ENCODE assay signal across 14 mouse cellular contexts in the genomic region with DNA sequence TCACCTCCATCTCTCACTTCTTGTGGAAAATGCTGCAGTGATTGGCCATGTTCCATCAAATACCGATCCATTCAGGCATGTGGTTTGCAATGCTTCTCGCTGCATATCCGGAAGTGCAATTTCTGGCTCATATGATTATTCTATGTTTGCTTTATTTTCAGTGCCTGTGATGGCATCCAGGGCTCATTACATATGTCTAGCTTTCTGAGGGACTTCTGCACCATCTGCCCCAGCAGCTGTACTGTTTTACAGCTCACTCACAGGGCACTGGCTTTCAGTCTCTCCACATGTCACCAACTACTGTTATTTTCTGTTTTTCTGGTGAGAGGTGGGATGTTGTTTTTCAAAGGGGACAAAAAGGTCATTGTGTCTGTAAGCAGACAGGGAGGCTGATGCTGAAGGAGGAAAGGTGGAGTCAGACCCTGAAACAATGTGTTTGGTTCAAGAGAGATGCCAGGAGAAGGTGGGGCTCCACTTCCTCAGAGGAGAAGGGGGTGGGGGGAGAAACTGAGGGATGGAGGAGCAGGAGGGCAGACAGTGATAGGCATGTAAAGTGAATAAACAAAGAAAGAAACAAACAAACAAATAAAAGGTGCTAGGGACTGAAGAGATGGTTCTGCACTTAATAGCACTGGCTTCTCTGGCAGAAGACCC. TPM values are rescaled to one million over a fixed set of nuclear protein-coding genes. Genes with fewer than 3 reads are reported as not detected.
A peak's percentile ranks its signal among the peaks of the same experiment; 100 is the strongest.
DNase-seq lines count a peak whose midpoint lies in the region; ATAC-seq and TF ChIP-seq lines count a peak whose summit lies in the region.
"Had no signal": no experiment of that assay in that cellular context is flagged by ENCODE, and none has a peak within 500 bp of the region (broad histone marks: within the 10 kb centered on the region; RNA-seq: fewer than 3 reads in every experiment).

No protein-coding gene starts in this region.

- no peaks in the 10 kb centered on the region for H3K9me3 ChIP-seq in forebrain, embryonic 14.5 days (replicated peaks; ENCODE audit: control insufficient read depth, low read length)
- H3K9me3 ChIP-seq in forebrain, embryonic 12.5 days, result no peaks in the 10 kb centered on the region
- H3K9me3 ChIP-seq in lung, embryonic 14.5 days (ENCODE audit: low read depth, low read length), result no peaks in the 10 kb centered on the region
- no peaks in the 10 kb centered on the region for H3K9me3 ChIP-seq in intestine, postnatal 0 days (ENCODE audit: control insufficient read depth)
- H3K9me3 ChIP-seq: embryonic facial prominence, embryonic 10.5 days; G1E; liver, embryonic 13.5 days had no signal

- no peak for TF ChIP-seq CTCF in lung, embryonic 14.5 days (IDR thresholded peaks at IDR 0.05; ENCODE audit: low read depth)
- TF ChIP-seq CTCF in intestine, postnatal 0 days (IDR thresholded peaks at IDR 0.05; ENCODE audit: low read depth), result no peak

- no peak overlapping the region for H3K27ac ChIP-seq in forebrain, embryonic 14.5 days (ENCODE audit: low read depth, low read length)
- H3K27ac ChIP-seq in forebrain, embryonic 12.5 days, result no peak overlapping the region
- H3K27ac ChIP-seq in lung, embryonic 14.5 days (ENCODE audit: low read depth), result no peak overlapping the region
- no peak overlapping the region for H3K27ac ChIP-seq in intestine, postnatal 0 days (ENCODE audit: low read depth, low read length)
- H3K27ac ChIP-seq: embryonic facial prominence, embryonic 10.5 days; liver, embryonic 13.5 days had no signal

- no peak overlapping the region for H3K4me2 ChIP-seq in forebrain, embryonic 14.5 days (ENCODE audit: low read length)
- H3K4me2 ChIP-seq in forebrain, embryonic 12.5 days, result no peak overlapping the region
- H3K4me2 ChIP-seq in lung, embryonic 14.5 days, result no peak overlapping the region
- no peak overlapping the region for H3K4me2 ChIP-seq in intestine, postnatal 0 days (replicated peaks; ENCODE audit: low read depth)

- WGBS in forebrain, embryonic 14.5 days, result 62% methylated on average over 3 of the region's 3 CpGs
- 87% methylated on average over 3 of the region's 3 CpGs for WGBS in forebrain, embryonic 12.5 days
- WGBS in lung, embryonic 14.5 days, result 56% methylated on average over 3 of the region's 3 CpGs
- 65% methylated on average over 3 of the region's 3 CpGs for WGBS in intestine, postnatal 0 days

- no peaks in the 10 kb centered on the region for H3K27me3 ChIP-seq in forebrain, embryonic 14.5 days (replicated peaks; ENCODE audit: control insufficient read depth, insufficient read depth, low read length)
- no peaks in the 10 kb centered on the region for H3K27me3 ChIP-seq in forebrain, embryonic 12.5 days
- no peaks in the 10 kb centered on the region for H3K27me3 ChIP-seq in lung, embryonic 14.5 days (ENCODE audit: insufficient read depth, low read length)
- H3K27me3 ChIP-seq in intestine, postnatal 0 days (replicated peaks; ENCODE audit: control insufficient read depth, insufficient read depth, low read length), result no peaks in the 10 kb centered on the region
- H3K27me3 ChIP-seq: liver, embryonic 13.5 days had no signal

- no peak overlapping the region for H3K9ac ChIP-seq in forebrain, embryonic 14.5 days (ENCODE audit: low read length)
- no peak overlapping the region for H3K9ac ChIP-seq in forebrain, embryonic 12.5 days
- H3K9ac ChIP-seq in lung, embryonic 14.5 days, result no peak overlapping the region
- H3K9ac ChIP-seq in intestine, postnatal 0 days (ENCODE audit: low read depth, low read length), result no peak overlapping the region
- H3K9ac ChIP-seq: liver, embryonic 13.5 days had no signal

- peak; percentile 71; the same call in 1 of the 2 replicates for ATAC-seq in forebrain, embryonic 14.5 days
- no peak for ATAC-seq in forebrain, embryonic 12.5 days (ENCODE audit: low FRiP score)
- peak; percentile 71 for ATAC-seq in lung, embryonic 14.5 days (ENCODE audit: insufficient read depth)
- ATAC-seq in intestine, postnatal 0 days, result no peak
- ATAC-seq: inflammation-experienced regulatory T-cells, adult 6 months had no signal

- DNase-seq in forebrain, embryonic 14.5 days (ENCODE audit: low spot score), result peak; percentile 64
- DNase-seq in lung, embryonic 14.5 days, result peak; percentile 49
- DNase-seq in lung, adult 18-20 months, result no peak
- DNase-seq in R1 (ENCODE audit: low read depth, low spot score), result peak; percentile 89
- DNase-seq in layer of hippocampus, adult 8-10 months (ENCODE audit: low spot score in 2 of 2), result peak; percentile 51 to 69
- no peak for DNase-seq in embryo, embryonic 11 days
- DNase-seq: cerebellum, adult 9-10 months; kidney, postnatal 10 days; liver, embryonic 13.5 days had no signal

- no peaks in the 10 kb centered on the region for H3K36me3 ChIP-seq in forebrain, embryonic 14.5 days (ENCODE audit: control insufficient read depth, insufficient read depth, low read length)
- H3K36me3 ChIP-seq in forebrain, embryonic 12.5 days (replicated peaks), result no peaks in the 10 kb centered on the region
- no peaks in the 10 kb centered on the region for H3K36me3 ChIP-seq in lung, embryonic 14.5 days (ENCODE audit: insufficient read depth)
- no peaks in the 10 kb centered on the region for H3K36me3 ChIP-seq in intestine, postnatal 0 days (ENCODE audit: control insufficient read depth, insufficient read depth)
- H3K36me3 ChIP-seq: embryonic facial prominence, embryonic 10.5 days; G1E; liver, embryonic 13.5 days had no signal

- no peaks in the 10 kb centered on the region for H3K4me1 ChIP-seq in forebrain, embryonic 14.5 days (ENCODE audit: control insufficient read depth, insufficient read depth, low read length)
- no peaks in the 10 kb centered on the region for H3K4me1 ChIP-seq in forebrain, embryonic 12.5 days
- no peaks in the 10 kb centered on the region for H3K4me1 ChIP-seq in lung, embryonic 14.5 days (ENCODE audit: insufficient read depth)
- H3K4me1 ChIP-seq in intestine, postnatal 0 days (replicated peaks; ENCODE audit: control insufficient read depth, insufficient read depth, low read length), result no peaks in the 10 kb centered on the region

- no peak overlapping the region for H3K4me3 ChIP-seq in forebrain, embryonic 14.5 days (ENCODE audit: low read depth, low read length)
- H3K4me3 ChIP-seq in forebrain, embryonic 12.5 days (replicated peaks), result no peak overlapping the region
- H3K4me3 ChIP-seq in lung, embryonic 14.5 days (ENCODE audit: low read depth, low read length), result no peak overlapping the region
- no peak overlapping the region for H3K4me3 ChIP-seq in intestine, postnatal 0 days (ENCODE audit: low read depth, low read length)
- H3K4me3 ChIP-seq: embryonic facial prominence, embryonic 10.5 days; liver, embryonic 13.5 days had no signal

RNA-seq across cellular contexts. Expression of a gene that starts 13.0 kb away (rescaled TPM):
- 9.0 and 11.6 TPM in 2 replicates for polyA plus RNA-seq in forebrain, embryonic 14.5 days (2014; fragmentation: Nextera tagmentation; extraction: Ambion mirVana)
- polyA plus RNA-seq in forebrain, embryonic 12.5 days (2016; fragmentation: Nextera tagmentation; extraction: Ambion mirVana), result 5.7 and 7.0 TPM in 2 replicates
- polyA plus RNA-seq in lung, embryonic 14.5 days (2014; fragmentation: Nextera tagmentation; extraction: Ambion mirVana), result 8.5 and 9.1 TPM in 2 replicates
- total RNA-seq in layer of hippocampus, adult 8-10 months (2022), result 10 to 100 TPM; 62.7 to 72.9 (median 68.3) TPM
- 14.8 and 18.2 TPM in 2 replicates for polyA plus RNA-seq in intestine, postnatal 0 days (2015; fragmentation: Nextera tagmentation; extraction: Ambion mirVana)

RNA-seq across cellular contexts. Expression of a gene that starts 38.8 kb away (rescaled TPM):
- 1.9 and 2.6 TPM in 2 replicates for polyA plus RNA-seq in forebrain, embryonic 14.5 days (2014; fragmentation: Nextera tagmentation; extraction: Ambion mirVana)
- polyA plus RNA-seq in forebrain, embryonic 12.5 days (2016; fragmentation: Nextera tagmentation; extraction: Ambion mirVana), result 1.3 and 1.6 TPM in 2 replicates
- polyA plus RNA-seq in lung, embryonic 14.5 days (2014; fragmentation: Nextera tagmentation; extraction: Ambion mirVana), result 3.3 and 3.4 TPM in 2 replicates
- 1 to 10 TPM; 2.7 to 6.6 (median 4.6) TPM for total RNA-seq in layer of hippocampus, adult 8-10 months (2022)
- polyA plus RNA-seq in intestine, postnatal 0 days (2015; fragmentation: Nextera tagmentation; extraction: Ambion mirVana), result 2.8 and 2.9 TPM in 2 replicates
- total RNA-seq: G1E had no signal
- polyA plus RNA-seq: G1E had no signal

Comparison
In these comparisons a context has a peak if more than half of its experiments do, and no peak if none do; other contexts are left out.
1. ATAC-seq: peak in forebrain, embryonic 14.5 days (single experiment) and lung, embryonic 14.5 days (single experiment); none in forebrain, embryonic 12.5 days (single experiment) and intestine, postnatal 0 days (single experiment).
2. DNase-seq: peak in forebrain, embryonic 14.5 days (single experiment), lung, embryonic 14.5 days (single experiment), R1 (single experiment) and layer of hippocampus, adult 8-10 months (2 of 2); none in lung, adult 18-20 months (0 of 2) and embryo, embryonic 11 days (single experiment).